Mouse (Mus musculus): Measurements from ENCODE around the gene Zar1. TPM values are rescaled to one million over a fixed set of nuclear protein-coding genes. Genes with fewer than 3 reads are reported as not detected.
"Not testable (repeated sequence)": the region's sequence is repeated elsewhere in the genome, so short reads cannot be mapped to it uniquely, and the experiment has no call there.

Zar1 gene
- polyA plus RNA-seq, 2 experiments = 0.54 to 0.72 TPM

DNA sequence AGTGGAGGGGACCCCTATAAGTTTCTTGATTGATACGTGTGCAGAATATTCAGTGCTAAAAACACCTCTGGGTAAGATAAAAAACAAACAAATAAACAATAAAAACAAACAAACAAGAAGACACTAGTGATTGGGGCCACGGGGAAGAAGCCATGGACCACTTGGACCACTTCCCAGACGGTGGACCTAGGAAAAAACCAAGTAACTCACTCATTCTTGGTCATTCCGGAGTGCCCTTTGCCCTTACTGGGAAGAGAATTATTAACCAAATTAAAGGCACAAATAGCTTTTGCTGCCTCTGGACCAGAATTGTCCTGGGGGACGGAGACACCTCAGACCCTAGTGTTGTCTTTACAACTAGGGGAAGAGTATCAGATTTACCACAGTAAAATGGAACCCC, 15.4 kb downstream of the Zar1 start:
- TF ChIP-seq POLR2A (IDR thresholded peaks at IDR 0.05; ENCODE audit: borderline replicate concordance, extremely low read depth, insufficient read depth, insufficient read length) = no peak

DNA sequence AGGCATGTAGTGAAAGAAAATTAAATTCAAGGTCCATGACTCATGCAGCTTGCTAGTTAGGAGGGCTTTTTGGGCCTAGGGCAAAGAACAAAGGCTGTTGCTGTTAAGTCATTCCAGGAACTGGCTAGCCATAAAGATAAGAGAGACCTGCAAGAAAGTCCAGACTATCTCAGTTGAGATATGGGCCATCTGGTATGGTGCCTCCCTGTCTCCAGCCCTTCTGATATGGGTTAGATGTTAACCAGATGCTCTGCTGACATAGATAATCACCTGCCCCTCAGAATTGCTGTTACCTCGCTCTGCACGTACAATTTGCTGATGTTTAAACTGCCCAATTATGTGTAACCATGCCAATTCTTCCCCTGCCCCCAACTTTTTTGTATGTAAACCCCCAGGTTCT, 17.9 kb downstream of the Zar1 start:
- not testable (repeated sequence) for H3K9me3 ChIP-seq (ENCODE audit: control insufficient read depth, low read length); H3K36me3 ChIP-seq (ENCODE audit: control insufficient read depth, insufficient read depth, low read length); H3K9ac ChIP-seq (ENCODE audit: low read depth, low read length, severe bottlenecking); H3K27ac ChIP-seq (replicated peaks; ENCODE audit: low read depth, low read length); DNase-seq (ENCODE audit: low spot score); ATAC-seq (ENCODE audit: low FRiP score, low read depth); H3K4me1 ChIP-seq (ENCODE audit: control insufficient read depth, insufficient read depth, low read length); H3K4me2 ChIP-seq (replicated peaks; ENCODE audit: low read depth, low read length, severe bottlenecking); H3K4me3 ChIP-seq (replicated peaks; ENCODE audit: low read length); H3K27me3 ChIP-seq (ENCODE audit: control insufficient read depth, insufficient read depth, low read length)
- 85% methylated on average over 2 of the region's 2 CpGs for WGBS

More for the DNA sequence above, 15.4 kb downstream of the Zar1 start:
- H3K9ac ChIP-seq (ENCODE audit: low read depth, low read length, severe bottlenecking) = no peak overlapping the region
- H3K9me3 ChIP-seq (ENCODE audit: control insufficient read depth, low read length) = no peaks in the 10 kb centered on the region
- no peak overlapping the region for H3K4me3 ChIP-seq (replicated peaks; ENCODE audit: low read length)
- WGBS = 81% methylated on average over 5 of the region's 5 CpGs
- H3K4me1 ChIP-seq (ENCODE audit: control insufficient read depth, insufficient read depth, low read length) = peaks cover 4% of the 10 kb centered on the region; the same call in 1 of the 2 replicates
- no peak overlapping the region for H3K27ac ChIP-seq (replicated peaks; ENCODE audit: low read depth, low read length)
- ATAC-seq (ENCODE audit: low FRiP score, low read depth) (no peak), DNase-seq (ENCODE audit: low spot score) (no peak)
- no peaks in the 10 kb centered on the region for H3K27me3 ChIP-seq (ENCODE audit: control insufficient read depth, insufficient read depth, low read length)
- H3K4me2 ChIP-seq (replicated peaks; ENCODE audit: low read depth, low read length, severe bottlenecking) = no peak overlapping the region
- H3K36me3 ChIP-seq (ENCODE audit: control insufficient read depth, insufficient read depth, low read length) = no peaks in the 10 kb centered on the region

DNA sequence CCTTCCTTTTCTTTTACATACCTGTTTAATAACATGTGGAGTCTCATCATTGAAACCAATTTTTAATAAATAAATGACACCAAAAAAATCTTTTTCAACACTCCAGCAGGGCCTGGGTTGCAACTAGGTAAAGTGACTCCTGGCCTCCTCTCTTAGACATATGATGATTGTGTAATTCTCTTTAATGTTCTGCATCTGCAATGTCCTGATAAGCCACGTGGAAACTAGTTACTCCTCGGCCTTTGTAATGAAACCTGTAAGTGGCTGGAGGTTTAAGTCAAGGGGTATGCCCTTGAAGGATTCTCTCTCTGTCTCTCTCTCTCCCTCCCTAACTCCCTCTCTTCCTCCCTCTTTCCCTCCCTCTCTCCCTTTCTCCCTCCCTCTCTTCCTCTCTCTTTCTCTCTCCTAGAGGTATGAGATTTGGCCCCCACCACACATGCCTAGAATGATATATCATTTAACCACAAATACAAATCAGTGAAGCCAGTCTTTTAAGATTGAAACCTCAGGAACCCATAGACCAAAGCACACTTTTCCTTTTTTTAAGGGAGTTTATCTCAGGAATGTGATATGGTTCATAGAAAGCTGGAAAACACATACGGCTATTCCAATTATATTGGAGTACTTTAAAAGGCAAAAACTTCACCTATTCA, 20.0 kb downstream of the Zar1 start:
- no peak overlapping the region for H3K4me3 ChIP-seq (replicated peaks; ENCODE audit: low read length)
- peaks cover 16% of the 10 kb centered on the region for H3K4me1 ChIP-seq (ENCODE audit: control insufficient read depth, insufficient read depth, low read length)
- TF ChIP-seq POLR2A (IDR thresholded peaks at IDR 0.05; ENCODE audit: borderline replicate concordance, extremely low read depth, insufficient read depth, insufficient read length) = no peak
- 0 out of 2 replicates have a peak, but pooled peaks cover 5% of the 10 kb centered on the region for H3K36me3 ChIP-seq (ENCODE audit: control insufficient read depth, insufficient read depth, low read length)
- DNase-seq (ENCODE audit: low spot score) = no peak
- no peaks in the 10 kb centered on the region for H3K27me3 ChIP-seq (ENCODE audit: control insufficient read depth, insufficient read depth, low read length)
- no peak overlapping the region for H3K27ac ChIP-seq (replicated peaks; ENCODE audit: low read depth, low read length)
- ATAC-seq (ENCODE audit: low FRiP score, low read depth) = no peak
- H3K9me3 ChIP-seq (ENCODE audit: control insufficient read depth, low read length) = no peaks in the 10 kb centered on the region
- H3K9ac ChIP-seq (ENCODE audit: low read depth, low read length, severe bottlenecking) = no peak overlapping the region
- 77% methylated on average over 3 of the region's 3 CpGs for WGBS
- no peak overlapping the region for H3K4me2 ChIP-seq (replicated peaks; ENCODE audit: low read depth, low read length, severe bottlenecking)

DNA sequence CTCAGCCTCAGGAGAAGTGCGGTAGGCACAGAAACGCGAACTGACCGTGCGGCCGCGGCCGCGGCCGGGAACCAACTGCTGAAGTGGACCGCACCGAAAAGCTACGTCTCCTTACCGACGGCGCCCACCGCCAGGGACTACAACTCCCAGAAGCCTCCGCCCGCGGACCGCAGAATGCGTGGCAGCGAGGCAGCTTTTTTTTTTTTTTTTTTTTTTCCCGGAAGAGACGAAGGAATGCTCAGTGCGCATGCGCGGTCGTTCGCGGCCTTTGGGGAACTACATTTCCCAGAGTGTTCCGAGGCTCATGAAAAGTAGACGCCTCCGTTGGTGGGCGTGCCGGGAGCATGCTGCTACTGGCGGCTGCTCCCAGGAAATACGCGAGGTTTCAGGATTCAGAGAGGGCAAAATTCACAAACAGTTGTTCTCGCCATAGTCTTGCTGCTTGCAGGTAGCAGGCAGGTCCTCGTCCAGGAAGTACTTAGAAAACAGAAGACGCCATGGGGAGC, 21.5 kb downstream of the Zar1 start, which contains the start of gene Nfxl1:
Gene Nfxl1, minus strand, starts transcription at position 141 of the 506 bp plus-strand sequence.
- Histone ChIP-seq H3K4me3 (replicated peaks; ENCODE audit: low read length) (peak within 1 kb of the TSS; percentile 95), H3K9me3 (ENCODE audit: control insufficient read depth, low read length) (no peaks in the 10 kb centered on the region), H3K27me3 (ENCODE audit: control insufficient read depth, insufficient read depth, low read length) (no peaks in the 10 kb centered on the region), H3K36me3 (ENCODE audit: control insufficient read depth, insufficient read depth, low read length) (peaks cover 11% of the 10 kb centered on the region), H3K27ac (replicated peaks; ENCODE audit: low read depth, low read length) (peak within 1 kb of the TSS; percentile 67), H3K9ac (ENCODE audit: low read depth, low read length, severe bottlenecking) (peak within 1 kb of the TSS; percentile 92), H3K4me1 (ENCODE audit: control insufficient read depth, insufficient read depth, low read length) (peaks cover 16% of the 10 kb centered on the region), H3K4me2 (replicated peaks; ENCODE audit: low read depth, low read length, severe bottlenecking) (peak within 1 kb of the TSS; percentile 64)
- TF ChIP-seq POLR2A (IDR thresholded peaks at IDR 0.05; ENCODE audit: borderline replicate concordance, extremely low read depth, insufficient read depth, insufficient read length) = peak; percentile 82; the same call in 1 of the 2 replicates
- peak; percentile 97 for ATAC-seq (ENCODE audit: low FRiP score, low read depth)
- DNase-seq (ENCODE audit: low spot score) = peak; percentile 97
- under 1% methylated on average over 42 of the region's 42 CpGs for WGBS

DNA sequence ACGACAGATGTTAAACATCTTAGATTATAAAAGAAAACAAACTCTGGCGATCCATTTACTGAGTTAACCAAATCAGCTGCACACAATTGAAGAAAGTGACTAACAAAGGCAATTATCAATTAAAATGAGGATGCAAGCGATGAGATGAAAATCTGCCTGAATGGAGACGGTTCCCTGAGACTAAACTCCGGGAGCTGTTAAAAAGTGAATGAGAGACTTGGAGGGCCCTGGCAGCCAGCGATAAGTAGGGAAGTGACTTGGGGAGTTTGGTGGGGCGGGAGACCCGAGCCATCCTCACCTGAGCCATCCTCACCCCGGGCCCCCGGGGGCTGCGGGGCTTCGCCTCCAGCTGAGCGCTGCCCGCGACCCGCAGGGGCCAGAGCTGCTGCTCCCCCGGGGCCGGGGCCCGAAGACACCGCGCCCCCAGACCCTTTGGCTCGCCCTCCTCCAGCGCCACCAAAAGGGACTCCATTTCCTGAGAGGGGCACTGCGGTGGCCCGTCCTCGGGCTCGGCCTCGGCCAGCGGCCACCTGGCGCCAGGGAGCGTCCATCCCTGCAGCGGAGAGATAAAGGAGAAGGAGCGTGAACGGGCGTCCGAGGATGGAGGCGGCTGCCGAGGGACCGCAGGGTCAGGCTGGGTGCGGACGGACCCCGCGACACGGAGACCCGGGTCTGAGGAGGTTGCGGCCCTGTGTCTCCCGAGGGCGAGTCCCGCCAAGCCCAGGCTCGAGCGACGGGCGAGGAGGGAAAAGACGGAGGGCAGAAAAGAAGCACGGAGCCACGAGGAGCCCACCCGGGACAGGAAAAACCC, 22.1 kb downstream of the Zar1 start:
- ATAC-seq (ENCODE audit: low FRiP score, low read depth) (peak; percentile 60), DNase-seq (ENCODE audit: low spot score) (no peak)
- peak overlapping the region; percentile 95 for H3K4me3 ChIP-seq (replicated peaks; ENCODE audit: low read length)
- peak overlapping the region; percentile 67 for H3K27ac ChIP-seq (replicated peaks; ENCODE audit: low read depth, low read length)
- H3K4me1 ChIP-seq (ENCODE audit: control insufficient read depth, insufficient read depth, low read length) = peaks cover 12% of the 10 kb centered on the region
- H3K9me3 ChIP-seq (ENCODE audit: control insufficient read depth, low read length) = no peaks in the 10 kb centered on the region
- WGBS = 2% methylated on average over 53 of the region's 57 CpGs
- H3K36me3 ChIP-seq (ENCODE audit: control insufficient read depth, insufficient read depth, low read length) = peaks cover 11% of the 10 kb centered on the region
- H3K27me3 ChIP-seq (ENCODE audit: control insufficient read depth, insufficient read depth, low read length) = no peaks in the 10 kb centered on the region
- no peak for TF ChIP-seq POLR2A (IDR thresholded peaks at IDR 0.05; ENCODE audit: borderline replicate concordance, extremely low read depth, insufficient read depth, insufficient read length)
- H3K4me2 ChIP-seq (replicated peaks; ENCODE audit: low read depth, low read length, severe bottlenecking) = peak overlapping the region; percentile 64
- peak overlapping the region; percentile 92 for H3K9ac ChIP-seq (ENCODE audit: low read depth, low read length, severe bottlenecking)

All from limb, embryonic 14.5 days (tissue).